Mouse (Mus musculus) midbrain, embryonic 13.5 days (tissue): ENCODE measurements at regions not wholly inside any gene's neighbourhood (a gene's known extent, or its start where the extent isn't known, plus 50 kb on each side); places are given as distances from the start of the nearest gene placed in this dataset.

Source experiments
- ATAC-seq: fragments of 200-750 bp; cut with Nextera tagmentation; 2 replicates; pipeline ENCODE4 v1.8.0; 2017; ENCODE audit warnings: mild to moderate bottlenecking, moderate TSS enrichment, moderate library complexity
- H3K27ac ChIP-seq: fragments of 300-500 bp; sonication (generic); 2 replicates; pipeline ENCODE4 v1.5.1; 2015; ENCODE audit warnings: inconsistent platforms, mild to moderate bottlenecking, moderate library complexity
- H3K27me3 ChIP-seq: fragments of 300-500 bp; sonication (generic); 2 replicates; pipeline ENCODE4 v1.6.1; 2015; ENCODE audit warnings: mild to moderate bottlenecking, inconsistent platforms
- H3K36me3 ChIP-seq: fragments of 300-500 bp; sonication (generic); 2 replicates; pipeline ENCODE4 v1.6.1; 2015; ENCODE audit warnings: mild to moderate bottlenecking, inconsistent platforms
- H3K4me1 ChIP-seq: fragments of 300-500 bp; sonication (generic); replicated peaks from 2 replicates; pipeline ENCODE4 v1.6.1; 2015; ENCODE audit warnings: inconsistent platforms
- H3K4me2 ChIP-seq: fragments of 300-500 bp; sonication (generic); replicated peaks from 2 replicates; pipeline ENCODE4 v1.6.1; 2015; ENCODE audit warnings: moderate library complexity, mild to moderate bottlenecking, inconsistent platforms
- H3K4me3 ChIP-seq: fragments of 300-500 bp; sonication (generic); replicated peaks from 2 replicates; pipeline ENCODE4 v1.5.1; 2015; ENCODE audit warnings: mild to moderate bottlenecking, inconsistent platforms
- H3K9ac ChIP-seq: fragments of 300-500 bp; sonication (generic); replicated peaks from 2 replicates; pipeline ENCODE4 v1.6.1; 2015; ENCODE audit warnings: mild to moderate bottlenecking, inconsistent platforms
- H3K9me3 ChIP-seq: fragments of 300-500 bp; sonication (generic); 2 replicates; pipeline ENCODE4 v1.6.1; 2016; ENCODE audit warnings: mild to moderate bottlenecking, inconsistent platforms
- WGBS: fragments of 180-500 bp; shearing (Covaris S2); methylation state at CpG from one replicate; pipeline ENCODE4 v1.1.7; 2015; 5-methylcytosine and 5-hydroxymethylcytosine counted together

GRCm38 (mm10) chr13:99814801-99815200 lies 86.1 kb downstream of the Cartpt start:
- Histone ChIP-seq H3K27me3 (no peaks in the 10 kb centered on the region), H3K27ac (no peak overlapping the region), H3K36me3 (no peaks in the 10 kb centered on the region), H3K9me3 (no peaks in the 10 kb centered on the region), H3K4me1 (0 out of 2 replicates have a peak, but pooled peaks cover 10% of the 10 kb centered on the region), H3K9ac (no peak overlapping the region), H3K4me2 (no peak overlapping the region), H3K4me3 (no peak overlapping the region)
- no peak for ATAC-seq
- WGBS, result 60% methylated on average over 2 of the region's 2 CpGs

GRCm38 (mm10) chr13:99814033-99814556 lies 86.8 kb downstream of the Cartpt start:
- 77% methylated on average over 6 of the region's 6 CpGs for WGBS
- no peaks in the 10 kb centered on the region for H3K27me3 ChIP-seq
- no peak overlapping the region for H3K4me3 ChIP-seq
- ATAC-seq, result no peak
- no peaks in the 10 kb centered on the region for H3K9me3 ChIP-seq
- no peak overlapping the region for H3K4me2 ChIP-seq
- no peak overlapping the region for H3K27ac ChIP-seq
- no peaks in the 10 kb centered on the region for H3K36me3 ChIP-seq
- 0 out of 2 replicates have a peak, but pooled peaks cover 10% of the 10 kb centered on the region for H3K4me1 ChIP-seq
- H3K9ac ChIP-seq, result no peak overlapping the region

- Histone ChIP-seq H3K4me1 (peaks cover 18% of the 10 kb centered on the region), H3K27ac (no peak overlapping the region), H3K36me3 (no peaks in the 10 kb centered on the region), H3K9me3 (no peaks in the 10 kb centered on the region), H3K4me2 (no peak overlapping the region), H3K4me3 (no peak overlapping the region), H3K9ac (no peak overlapping the region), H3K27me3 (no peaks in the 10 kb centered on the region)
- WGBS, result 54% methylated on average over 6 of the region's 6 CpGs
- ATAC-seq, result 0 out of 2 replicates have a peak, but pooled peaks have one; percentile 48
These were observed 106.4 kb downstream of the Cartpt start for GRCm38 (mm10) chr13:99794448-99794847.

- Histone ChIP-seq H3K9ac (no peak overlapping the region), H3K4me3 (no peak overlapping the region), H3K36me3 (no peaks in the 10 kb centered on the region), H3K4me2 (no peak overlapping the region), H3K9me3 (no peaks in the 10 kb centered on the region), H3K27me3 (no peaks in the 10 kb centered on the region), H3K27ac (peak overlapping the region; percentile 39; the same call in 1 of the 2 replicates), H3K4me1 (peaks cover 18% of the 10 kb centered on the region)
- ATAC-seq, result peak; percentile 76
- 40% methylated on average over 7 of the region's 7 CpGs for WGBS
These were observed 107.0 kb downstream of the Cartpt start for GRCm38 (mm10) chr13:99793786-99794435.

- H3K4me3 ChIP-seq, result no peak overlapping the region
- H3K27me3 ChIP-seq, result no peaks in the 10 kb centered on the region
- H3K27ac ChIP-seq, result no peak overlapping the region
- H3K9me3 ChIP-seq, result no peaks in the 10 kb centered on the region
- no peaks in the 10 kb centered on the region for H3K36me3 ChIP-seq
- no peak overlapping the region for H3K9ac ChIP-seq
- WGBS, result 89% methylated on average over 6 of the region's 6 CpGs
- peaks cover 18% of the 10 kb centered on the region for H3K4me1 ChIP-seq
- H3K4me2 ChIP-seq, result no peak overlapping the region
- ATAC-seq, result no peak
These were observed 107.9 kb downstream of the Cartpt start for GRCm38 (mm10) chr13:99793001-99793400.

- H3K36me3 ChIP-seq, result no peaks in the 10 kb centered on the region
- H3K4me2 ChIP-seq, result no peak overlapping the region
- H3K9ac ChIP-seq, result no peak overlapping the region
- no peak overlapping the region for H3K27ac ChIP-seq
- no peaks in the 10 kb centered on the region for H3K27me3 ChIP-seq
- 89% methylated on average over 5 of the region's 5 CpGs for WGBS
- ATAC-seq, result no peak
- H3K4me1 ChIP-seq, result peaks cover 18% of the 10 kb centered on the region
- H3K4me3 ChIP-seq, result no peak overlapping the region
- no peaks in the 10 kb centered on the region for H3K9me3 ChIP-seq
These were observed 109.9 kb downstream of the Cartpt start for GRCm38 (mm10) chr13:99790951-99791350.

GRCm38 (mm10) chr13:99787760-99788159 lies 113.1 kb downstream of the Cartpt start:
- ATAC-seq, result no peak
- 67% methylated on average over 4 of the region's 4 CpGs for whole genome bisulfite sequencing

GRCm38 (mm10) chr13:99785427-99785826 lies 115.5 kb downstream of the Cartpt start:
- Histone ChIP-seq H3K9me3 (no peaks in the 10 kb centered on the region), H3K36me3 (no peaks in the 10 kb centered on the region), H3K27ac (no peak overlapping the region), H3K9ac (no peak overlapping the region), H3K4me2 (no peak overlapping the region), H3K4me1 (peaks cover 26% of the 10 kb centered on the region), H3K4me3 (no peak overlapping the region), H3K27me3 (no peaks in the 10 kb centered on the region)
- 0 out of 2 replicates have a peak, but pooled peaks have one; percentile 44 for ATAC-seq
- WGBS, result 86% methylated on average over 4 of the region's 4 CpGs

More at GRCm38 (mm10) chr13:99787760-99788159, 113.1 kb downstream of the Cartpt start:
- H3K27me3 ChIP-seq, result no peaks in the 10 kb centered on the region
- no peak overlapping the region for H3K4me2 ChIP-seq
- no peak overlapping the region for H3K9ac ChIP-seq
- H3K27ac ChIP-seq, result no peak overlapping the region
- no peak overlapping the region for H3K4me3 ChIP-seq
- peaks cover 8% of the 10 kb centered on the region for H3K4me1 ChIP-seq
- no peaks in the 10 kb centered on the region for H3K9me3 ChIP-seq
- H3K36me3 ChIP-seq, result no peaks in the 10 kb centered on the region

GRCm38 (mm10) chr13:99784314-99784713 lies 116.6 kb downstream of the Cartpt start:
- H3K4me2 ChIP-seq, result no peak overlapping the region
- ATAC-seq, result no peak
- no peak overlapping the region for H3K9ac ChIP-seq
- H3K27me3 ChIP-seq, result no peaks in the 10 kb centered on the region
- 91% methylated on average over 2 of the region's 2 CpGs for WGBS
- peaks cover 28% of the 10 kb centered on the region for H3K4me1 ChIP-seq
- H3K36me3 ChIP-seq, result no peaks in the 10 kb centered on the region
- no peak overlapping the region for H3K4me3 ChIP-seq
- H3K27ac ChIP-seq, result no peak overlapping the region
- H3K9me3 ChIP-seq, result no peaks in the 10 kb centered on the region

- H3K4me3 ChIP-seq, result no peak overlapping the region
- no peak for ATAC-seq
- H3K4me2 ChIP-seq, result no peak overlapping the region
- H3K9me3 ChIP-seq, result no peaks in the 10 kb centered on the region
- no peaks in the 10 kb centered on the region for H3K36me3 ChIP-seq
- no peaks in the 10 kb centered on the region for H3K27me3 ChIP-seq
- WGBS, result 74% methylated on average over 15 of the region's 15 CpGs
- no peak overlapping the region for H3K9ac ChIP-seq
- H3K27ac ChIP-seq, result no peak overlapping the region
- peaks cover 28% of the 10 kb centered on the region for H3K4me1 ChIP-seq
These were observed 117.8 kb downstream of the Cartpt start for GRCm38 (mm10) chr13:99782883-99783721.

- Histone ChIP-seq H3K4me2 (peak overlapping the region; percentile 38; the same call in 1 of the 2 replicates), H3K9me3 (no peaks in the 10 kb centered on the region), H3K27me3 (no peaks in the 10 kb centered on the region), H3K4me3 (no peak overlapping the region), H3K4me1 (peaks cover 28% of the 10 kb centered on the region), H3K36me3 (no peaks in the 10 kb centered on the region), H3K9ac (no peak overlapping the region), H3K27ac (peak overlapping the region; percentile 48)
- WGBS, result 72% methylated on average over 4 of the region's 4 CpGs
- ATAC-seq, result no peak
These were observed 119.3 kb downstream of the Cartpt start for GRCm38 (mm10) chr13:99781616-99782015.
